Mouse (Mus musculus) urinary bladder, postnatal 25 days (tissue): ENCODE measurements at regions not wholly inside any gene's neighbourhood (a gene's known extent, or its start where the extent isn't known, plus 50 kb on each side); places are given as distances from the start of the nearest gene placed in this dataset.

Experiments used
- DNase-seq: peaks from one replicate; pipeline ENCODE4 v3.0.0; 2022; ENCODE audit warnings: low spot score

DNA sequence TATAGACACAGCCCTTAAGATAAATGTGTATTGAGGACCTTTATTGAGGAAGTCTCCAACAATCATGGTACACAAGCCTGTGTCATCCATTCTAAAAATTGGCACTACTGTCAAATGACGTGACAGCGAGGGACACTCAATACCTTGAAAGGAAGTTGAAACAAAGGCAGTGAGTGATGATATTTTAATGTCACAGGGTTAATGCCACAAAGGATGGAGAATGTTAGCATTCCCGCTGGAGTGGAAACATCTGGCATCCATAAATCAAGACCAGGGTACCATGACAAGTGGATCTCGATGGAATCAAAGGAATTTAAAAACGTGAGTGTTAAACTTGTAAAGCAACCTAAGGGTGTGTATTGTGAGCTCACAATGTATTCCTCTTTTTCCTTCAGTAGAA lies 441.5 kb downstream of the Basp1 start:
- DNase-seq: no peak

DNA sequence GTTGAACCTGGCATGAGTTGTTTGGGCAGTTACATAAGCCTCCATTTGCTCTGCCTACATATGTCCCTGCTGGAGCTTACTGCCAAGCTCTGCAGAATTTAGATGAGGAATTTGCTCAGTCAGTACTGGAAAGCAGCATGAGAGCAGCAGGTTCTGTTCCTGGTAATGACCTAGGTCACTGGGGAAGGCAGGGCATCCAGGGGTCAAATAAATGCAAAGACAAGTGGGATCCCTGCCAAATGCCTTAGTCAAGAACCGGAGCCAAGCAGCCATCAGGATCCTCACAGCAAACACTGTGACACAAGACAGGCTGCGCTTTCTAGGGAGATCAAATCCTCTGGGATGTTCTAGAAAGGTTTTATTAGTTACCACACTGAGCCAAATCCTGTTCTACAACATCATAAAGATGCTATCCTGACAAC lies 444.2 kb downstream of the Basp1 start:
- DNase-seq: no peak

DNA sequence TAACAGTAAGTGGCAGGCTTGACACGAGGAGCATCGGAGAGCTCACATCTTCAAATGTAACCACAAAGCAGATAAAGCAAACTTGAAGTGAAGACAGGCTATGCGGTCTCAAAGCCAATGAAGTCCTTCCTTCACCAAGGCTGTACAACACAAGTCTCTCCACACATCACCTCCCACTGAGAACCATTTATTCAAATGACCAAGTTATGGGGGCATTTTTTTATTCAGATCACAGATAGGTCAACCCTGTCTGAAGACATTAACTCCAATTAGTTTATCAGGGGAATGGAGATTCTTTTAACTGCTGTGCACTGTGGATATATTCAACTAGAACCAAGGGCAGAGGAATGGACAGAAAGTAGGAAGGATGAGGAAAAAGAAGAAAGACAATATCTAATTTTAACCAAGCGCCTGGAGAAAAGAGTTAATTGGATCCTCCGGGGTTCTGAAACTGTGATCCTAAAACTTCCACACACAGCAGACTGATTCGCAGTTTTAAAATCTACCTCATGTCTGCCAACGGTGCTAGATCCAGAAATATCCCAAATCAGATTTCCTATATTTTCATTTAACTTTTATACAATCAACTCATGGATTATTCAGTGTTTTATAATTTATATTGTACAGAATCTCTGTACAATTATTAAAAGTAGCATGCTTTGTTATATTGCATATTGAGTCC lies 444.8 kb downstream of the Basp1 start:
- no peak for DNase-seq

DNA sequence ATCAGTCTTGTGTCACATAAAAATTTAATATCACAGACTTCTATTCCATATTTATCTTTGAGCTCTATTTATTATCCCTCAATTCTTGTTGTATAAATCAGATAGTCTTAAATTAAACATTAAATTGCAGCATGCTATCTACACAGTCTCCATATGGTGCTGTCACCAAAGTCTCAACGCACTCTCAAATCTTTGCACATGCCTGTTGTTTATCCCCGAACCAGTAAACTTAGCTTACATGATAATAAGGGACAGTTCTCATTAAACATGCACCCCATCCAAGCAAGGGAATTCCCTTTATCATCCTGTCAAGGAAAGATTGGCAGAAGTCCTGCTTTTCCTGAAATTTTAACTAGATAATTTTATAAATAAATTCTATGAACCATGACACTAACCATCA lies 483.8 kb downstream of the Basp1 start:
- no peak for DNase-seq

DNA sequence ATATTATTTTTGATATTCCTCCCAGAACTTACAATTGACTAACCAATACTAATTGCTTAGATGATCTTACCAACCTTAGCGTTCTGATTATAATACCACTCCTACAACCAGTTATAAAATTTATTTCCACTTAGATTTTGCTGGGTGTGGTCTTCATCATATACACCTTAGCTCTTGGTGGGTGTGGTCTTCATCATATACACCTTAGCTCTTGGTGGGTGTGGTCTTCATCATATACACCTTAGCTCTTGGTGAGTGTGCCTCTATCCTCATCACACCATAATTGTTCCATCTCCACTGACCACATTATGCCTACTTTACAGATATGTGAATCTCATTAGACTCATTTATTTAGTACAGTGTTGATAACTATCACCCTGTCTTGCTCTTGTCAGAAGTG lies 501.7 kb downstream of the Basp1 start:
- no peak for DNase-seq

DNA sequence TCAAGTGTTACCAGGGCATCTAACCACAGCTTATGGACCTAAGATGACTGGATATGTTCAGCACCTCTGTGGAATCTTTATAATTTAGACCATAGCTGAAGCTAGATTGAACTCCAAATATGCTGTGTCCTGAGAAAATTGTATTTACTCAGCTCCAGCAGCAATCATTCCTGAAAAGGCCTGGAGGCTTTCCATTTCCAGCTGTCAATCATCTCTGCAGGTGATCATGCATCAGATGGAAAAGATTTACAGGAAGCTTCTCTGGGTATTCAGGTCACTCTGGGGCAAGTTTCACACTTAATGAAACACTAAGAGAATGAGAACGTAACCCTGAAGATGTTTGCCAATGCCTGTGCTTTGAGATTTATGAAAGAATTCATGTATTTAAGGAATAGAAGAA lies 502.1 kb downstream of the Basp1 start:
- no peak for DNase-seq

DNA sequence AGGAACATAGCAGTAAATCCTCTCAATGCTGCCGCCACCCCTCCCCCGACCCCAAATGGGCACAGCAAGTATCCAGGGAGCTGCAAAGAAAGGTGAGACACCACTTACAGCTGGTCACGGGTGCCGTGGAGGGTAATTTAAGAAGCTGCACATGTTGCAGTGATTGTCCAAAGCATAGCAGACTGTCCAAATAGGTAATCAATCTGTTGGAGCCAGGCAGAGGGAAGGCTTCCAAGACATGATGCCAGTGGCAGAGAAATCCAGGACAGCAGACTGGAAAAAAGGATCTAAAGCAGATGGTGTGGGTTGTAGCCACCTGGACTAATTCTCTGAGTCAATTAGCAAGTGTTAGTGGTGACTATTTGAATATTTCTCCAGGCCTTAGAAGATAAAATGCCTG lies 506.6 kb downstream of the Basp1 start:
- DNase-seq: no peak

DNA sequence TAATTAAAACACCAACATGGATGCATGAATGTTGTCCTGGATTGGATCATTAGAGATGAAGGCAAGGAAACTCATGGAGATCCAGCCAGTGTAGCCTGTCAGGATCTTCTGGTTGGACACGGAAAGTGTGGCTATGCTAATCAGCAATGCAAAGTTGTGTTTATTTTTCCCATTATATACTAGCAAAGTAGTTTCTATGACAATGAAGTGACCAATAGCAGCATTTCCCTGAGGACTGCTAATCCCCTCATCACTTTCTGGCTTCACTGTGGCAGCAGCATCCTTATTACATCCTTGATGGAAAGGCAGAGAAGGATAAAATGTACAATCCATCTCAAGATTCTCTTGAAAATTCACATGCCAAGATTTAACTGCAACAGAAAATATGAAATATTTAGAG lies 534.7 kb downstream of the Basp1 start:
- no peak for DNase-seq

DNA sequence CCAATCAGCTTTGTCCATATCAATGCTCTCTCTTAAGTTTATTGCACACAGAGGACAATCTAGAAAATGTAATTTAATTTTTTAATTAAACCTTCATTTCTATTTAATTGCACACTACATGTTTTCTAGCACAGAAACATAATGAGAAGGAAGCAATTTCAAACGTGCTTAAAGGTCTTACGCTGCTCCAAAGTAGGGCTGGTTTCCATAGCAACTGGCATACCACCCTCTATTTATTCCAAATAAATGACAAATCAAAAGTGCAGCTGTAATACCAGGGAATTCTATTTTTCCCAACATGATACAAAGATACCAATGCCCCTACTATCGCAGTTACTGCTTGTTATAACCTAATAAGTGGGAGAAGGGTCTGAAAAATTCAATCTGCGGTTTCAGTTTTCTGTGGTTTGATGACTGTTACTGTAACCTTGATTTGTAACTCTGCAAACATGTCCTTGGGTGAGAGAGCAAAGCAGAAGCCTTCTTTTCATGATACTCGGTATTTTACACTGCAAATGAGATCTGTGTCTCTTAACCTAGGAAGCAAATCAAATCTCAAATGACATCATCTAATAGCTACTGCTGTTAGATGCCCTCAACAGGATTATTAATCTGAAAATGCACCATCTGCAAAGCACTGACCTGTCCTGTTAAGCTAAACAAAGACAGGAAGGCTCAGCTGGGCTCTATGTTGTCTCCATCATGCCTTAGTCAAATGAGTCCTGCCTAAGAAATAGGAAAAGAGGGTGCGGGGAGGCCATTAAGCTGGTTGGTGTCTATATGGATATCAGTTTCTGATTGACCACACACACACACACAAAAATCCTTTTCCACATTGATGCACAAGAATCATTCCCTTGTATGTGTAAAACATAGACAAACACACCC lies 535.6 kb downstream of the Basp1 start:
- no peak for DNase-seq

DNA sequence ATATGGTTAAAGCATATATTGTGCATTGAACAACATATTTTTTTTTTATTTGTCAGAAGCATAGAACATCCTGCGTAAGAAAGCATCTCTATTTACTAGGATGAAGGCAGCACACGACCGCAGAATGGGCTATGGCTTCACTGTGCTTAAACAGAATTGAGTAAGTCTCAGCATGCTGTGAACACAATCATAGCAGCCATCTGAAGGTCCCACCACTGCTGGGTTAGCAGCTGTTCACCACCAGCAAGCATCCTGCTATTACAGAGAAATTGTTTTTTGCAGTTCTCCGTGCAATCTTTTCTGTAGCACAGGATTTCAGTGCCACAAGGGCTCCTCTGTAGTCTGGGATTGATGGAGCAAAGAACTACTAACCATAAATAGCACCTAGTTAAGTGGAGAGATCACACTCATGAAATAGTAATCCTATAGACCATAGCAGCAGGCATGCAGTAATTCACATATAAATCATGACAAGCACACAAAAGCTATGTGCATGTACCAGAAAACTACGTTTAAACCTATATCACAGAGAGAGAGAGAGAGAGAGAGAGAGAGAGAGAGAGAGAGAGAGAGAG lies 537.3 kb downstream of the Basp1 start:
- DNase-seq: no peak

DNA sequence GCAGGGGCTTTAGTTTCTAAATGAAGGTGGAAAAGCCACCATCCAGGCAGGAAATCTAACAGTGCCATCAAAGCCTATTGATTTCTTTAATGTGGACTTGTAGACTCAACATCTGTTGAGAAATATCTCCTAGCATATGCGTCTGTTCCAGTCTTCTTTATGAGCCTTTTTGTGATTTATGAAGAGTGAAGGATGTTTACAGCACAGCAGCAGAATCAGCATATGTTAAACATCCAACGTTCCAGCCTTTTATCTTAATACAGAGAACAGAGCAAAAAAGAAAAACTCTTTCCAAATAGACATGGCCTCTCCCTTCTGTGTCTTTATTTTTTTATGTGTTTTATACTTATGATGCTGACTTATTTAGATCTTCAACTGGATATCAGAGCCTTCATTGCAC lies 573.3 kb downstream of the Basp1 start:
- no peak for DNase-seq

DNA sequence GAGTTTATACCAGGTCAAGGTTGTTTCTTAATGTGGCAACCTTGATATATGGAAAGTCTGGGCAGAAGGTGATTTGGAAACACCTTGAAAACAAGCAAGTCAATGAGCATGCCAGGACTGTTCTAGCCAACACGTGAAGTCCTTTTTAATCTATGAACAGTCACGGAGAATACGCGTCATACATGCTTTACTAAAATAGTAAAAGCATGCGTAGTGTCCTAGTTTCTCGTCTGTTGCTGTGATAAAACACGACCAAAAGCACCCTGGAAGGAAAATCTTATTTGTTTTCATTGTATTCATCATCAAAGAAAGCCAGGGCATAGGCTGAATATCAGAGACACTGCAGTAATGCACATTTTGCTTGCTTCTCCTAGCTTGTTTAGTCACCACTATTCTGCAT lies 575.2 kb downstream of the Basp1 start:
- no peak for DNase-seq

DNA sequence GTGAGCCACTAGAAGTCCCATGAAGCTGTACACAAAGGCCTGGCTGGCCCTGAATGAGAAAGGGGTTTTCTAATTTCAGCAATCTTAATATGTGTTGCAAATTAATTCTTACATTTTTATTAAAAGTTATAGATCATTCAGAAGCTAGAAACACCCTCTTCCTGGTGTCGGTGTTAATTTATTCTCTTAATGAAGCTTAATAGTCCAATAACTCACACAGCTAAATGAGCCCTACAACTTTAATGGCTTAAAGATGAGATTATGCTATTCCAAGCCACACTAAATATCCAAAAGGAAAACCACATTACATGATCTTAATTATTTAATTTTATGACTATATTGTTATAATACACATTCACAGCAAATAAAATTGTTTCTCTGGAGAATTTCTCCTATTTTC lies 585.7 kb downstream of the Basp1 start:
- no peak for DNase-seq

DNA sequence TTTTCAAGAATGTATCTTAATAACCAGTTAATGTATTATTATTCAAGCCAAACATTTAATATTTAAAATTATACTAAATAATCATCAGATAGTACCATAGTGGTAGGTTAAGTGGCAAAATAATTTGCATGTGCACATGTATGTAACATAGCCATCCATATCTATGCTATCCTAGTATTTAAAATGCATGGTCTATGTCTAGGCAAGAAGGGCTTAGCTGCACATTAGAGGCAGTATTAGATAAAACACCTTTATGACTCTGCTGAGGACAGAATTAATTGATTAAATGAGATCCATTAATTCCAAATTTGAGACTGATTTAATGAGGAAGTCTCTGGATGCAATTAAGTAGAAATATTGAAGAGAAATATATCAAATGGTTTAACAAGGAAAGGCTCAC lies 586.3 kb downstream of the Basp1 start:
- no peak for DNase-seq

DNA sequence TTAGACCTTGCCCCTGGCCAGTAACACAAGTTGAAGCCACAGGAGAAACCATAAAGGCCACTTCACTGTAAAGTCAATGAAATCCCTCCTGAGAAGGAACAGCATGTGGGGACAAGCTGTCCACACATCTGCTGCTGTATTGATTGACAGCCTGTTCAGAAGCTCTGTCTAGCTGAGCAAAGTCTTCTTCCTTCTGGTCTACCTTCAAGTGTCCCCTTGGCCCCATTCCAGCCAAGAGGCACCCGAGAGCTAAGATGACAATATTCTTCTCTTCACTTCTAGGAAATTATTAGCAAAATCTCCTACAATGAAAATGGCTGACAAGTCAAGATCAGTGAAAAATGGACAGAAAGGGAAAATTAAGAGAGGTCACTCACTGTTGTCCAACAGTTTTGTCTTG lies 616.7 kb downstream of the Basp1 start:
- DNase-seq: no peak

DNA sequence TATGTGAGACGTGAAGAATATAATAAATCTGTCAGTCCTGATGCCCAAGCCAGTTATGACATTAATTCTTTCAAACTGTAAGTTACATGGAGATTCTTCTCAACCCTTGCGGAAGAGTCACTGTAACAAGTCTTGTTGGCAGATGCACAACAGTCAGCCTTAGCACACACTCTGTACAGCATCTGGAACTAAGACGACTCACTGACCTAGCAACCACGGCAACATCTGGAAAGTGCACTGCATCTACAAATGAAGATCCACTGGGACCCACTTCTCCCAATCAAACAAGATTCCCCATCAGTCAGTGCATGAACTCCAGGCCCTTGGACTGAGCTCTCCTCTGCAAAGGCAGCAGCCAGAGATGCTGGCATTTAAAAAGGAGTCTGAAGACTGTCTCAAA lies 620.2 kb downstream of the Basp1 start:
- no peak for DNase-seq

DNA sequence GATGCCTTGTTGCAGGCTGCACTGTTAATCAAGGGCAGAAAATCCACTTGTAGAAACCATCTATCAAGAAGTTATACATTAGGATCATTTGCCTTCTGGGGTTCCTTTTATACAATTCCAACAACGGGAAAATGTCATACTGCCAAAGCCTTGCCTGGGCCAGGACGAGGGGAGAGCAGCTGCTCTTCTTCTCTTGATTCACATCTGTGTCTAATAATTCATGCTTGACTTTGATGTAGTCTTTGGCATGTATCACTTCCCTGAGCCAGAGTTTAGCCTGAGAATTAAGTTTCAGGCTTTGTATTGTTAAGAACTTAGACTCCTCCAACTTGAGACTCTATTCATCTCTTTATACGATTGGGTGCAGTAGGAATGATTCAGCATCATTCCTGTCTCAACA lies 627.2 kb downstream of the Basp1 start:
- no peak for DNase-seq

DNA sequence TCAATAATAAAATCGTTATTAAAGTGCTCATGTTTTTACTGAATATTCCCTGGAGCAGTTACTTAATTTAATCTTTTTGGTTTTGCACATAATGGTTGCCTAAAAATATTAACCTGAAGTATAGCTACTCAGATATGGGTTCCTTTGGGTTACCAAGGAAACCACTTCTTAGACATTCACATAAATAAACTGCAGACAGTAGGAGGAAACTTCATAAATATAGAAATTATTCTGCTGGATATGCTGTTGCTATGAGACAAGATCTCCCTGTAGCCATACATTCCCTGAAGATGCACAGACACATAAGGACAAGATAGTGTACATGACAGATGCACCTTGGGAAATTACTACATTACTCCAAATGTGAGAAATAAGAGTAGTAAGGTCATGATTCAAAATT lies 635.3 kb downstream of the Basp1 start:
- no peak for DNase-seq

DNA sequence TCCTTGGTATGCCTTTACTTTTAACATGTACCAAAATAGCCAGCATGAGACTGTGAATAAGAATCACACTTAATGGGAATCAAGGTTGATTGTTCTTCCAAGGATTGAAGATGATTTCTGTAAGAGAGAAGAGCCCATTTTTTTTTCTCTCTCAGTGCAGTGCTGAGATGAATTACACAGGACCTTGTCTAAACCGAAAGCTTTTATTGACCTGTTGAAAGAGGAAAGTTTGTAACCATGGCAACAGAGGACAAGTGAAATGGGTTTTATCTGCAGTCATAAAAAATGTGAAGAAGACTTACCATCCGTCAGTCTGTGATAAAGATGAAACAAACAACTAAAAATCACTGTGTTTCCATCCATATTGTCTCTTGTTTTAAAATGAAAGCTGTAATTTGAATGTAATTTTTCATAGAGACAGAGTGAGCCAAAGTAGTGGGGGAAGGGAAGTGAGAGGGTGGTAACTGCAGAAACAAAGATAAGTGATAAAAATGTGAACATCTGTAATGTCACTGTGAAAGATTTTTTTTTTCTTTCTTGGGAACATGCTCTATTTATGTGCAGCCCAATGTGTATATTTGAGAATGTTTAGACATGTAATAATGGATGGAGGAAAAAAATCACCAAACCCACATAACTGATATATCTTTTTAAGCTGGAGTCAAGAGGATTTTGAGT lies 661.9 kb downstream of the Basp1 start:
- no peak for DNase-seq

DNA sequence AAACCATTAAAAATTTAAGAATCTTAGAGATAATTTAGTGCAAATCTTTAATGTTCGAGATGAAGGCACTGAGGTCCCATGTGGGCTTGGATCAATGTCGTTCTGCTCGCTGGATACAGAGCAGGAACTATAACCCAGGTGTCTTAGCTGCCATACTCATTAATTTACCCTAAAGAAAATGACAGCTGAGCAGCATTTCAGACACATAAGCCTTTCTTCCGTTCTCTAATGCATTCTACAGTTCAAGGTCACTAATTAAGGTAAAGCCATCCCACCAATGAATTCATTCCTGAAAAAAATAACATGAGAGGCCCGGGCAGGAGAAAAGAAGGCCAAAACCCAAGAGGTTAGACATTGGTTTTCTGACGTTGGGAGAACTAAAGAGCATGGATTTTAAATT lies 670.3 kb downstream of the Basp1 start:
- no peak for DNase-seq

DNA sequence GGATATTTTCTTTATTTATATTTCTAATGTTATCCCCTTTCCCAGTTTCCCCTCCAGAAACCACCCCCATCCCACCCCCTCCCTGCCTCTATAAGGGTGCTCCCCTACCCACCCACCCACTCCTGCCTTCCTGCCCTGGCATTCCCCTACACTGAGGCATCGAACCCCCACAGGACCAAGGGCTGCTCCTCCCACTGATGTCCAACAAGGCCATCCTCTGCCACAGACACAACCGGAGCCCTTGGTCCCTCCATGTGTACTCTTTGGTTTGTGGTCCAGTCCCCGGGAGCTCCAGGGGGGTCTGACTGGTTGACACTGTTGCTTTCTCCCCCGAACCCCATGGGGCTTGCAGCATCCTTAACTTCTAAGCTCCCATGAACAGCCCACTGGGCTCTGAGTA lies 688.4 kb downstream of the Basp1 start:
- no peak for DNase-seq

DNA sequence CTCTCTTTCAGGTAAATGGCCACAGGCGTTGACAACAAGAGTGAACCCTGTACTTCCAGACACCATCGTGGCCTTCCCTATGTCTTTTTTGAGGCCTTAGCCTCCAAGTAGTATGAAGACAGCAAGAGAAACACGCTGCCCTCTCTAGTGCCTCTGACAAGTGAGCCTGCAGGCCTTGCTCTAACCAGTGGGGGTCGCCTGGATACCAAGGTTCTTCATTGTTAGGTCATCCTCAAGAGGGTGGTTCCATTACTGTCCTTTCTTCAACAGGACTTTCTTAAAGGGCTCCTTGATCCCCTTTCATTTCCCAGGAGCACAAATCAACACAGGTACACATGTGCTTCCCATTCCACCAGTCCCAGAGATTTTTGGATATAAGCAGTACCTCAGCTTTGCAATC lies 688.9 kb downstream of the Basp1 start:
- DNase-seq: peak; percentile 7

DNA sequence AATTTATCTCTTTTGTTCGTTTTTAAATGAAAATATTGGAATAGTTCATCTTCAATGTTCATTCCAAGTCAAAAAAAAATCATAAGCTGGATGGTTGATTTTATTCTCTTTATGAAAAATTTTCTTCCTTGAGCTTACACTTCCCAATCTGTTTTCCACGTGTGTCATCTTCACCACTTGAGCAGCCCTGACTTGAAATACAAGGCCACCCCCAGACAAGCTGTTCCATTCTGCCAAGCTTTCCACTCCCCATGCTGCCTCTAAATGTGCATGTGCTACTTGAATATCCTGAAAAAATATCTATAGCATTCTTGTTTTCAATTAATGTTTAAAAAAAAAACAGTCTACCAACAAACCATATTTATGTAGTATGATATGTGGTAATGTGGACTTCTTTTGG lies 693.2 kb downstream of the Basp1 start:
- DNase-seq: no peak
